In the genomic region with DNA sequence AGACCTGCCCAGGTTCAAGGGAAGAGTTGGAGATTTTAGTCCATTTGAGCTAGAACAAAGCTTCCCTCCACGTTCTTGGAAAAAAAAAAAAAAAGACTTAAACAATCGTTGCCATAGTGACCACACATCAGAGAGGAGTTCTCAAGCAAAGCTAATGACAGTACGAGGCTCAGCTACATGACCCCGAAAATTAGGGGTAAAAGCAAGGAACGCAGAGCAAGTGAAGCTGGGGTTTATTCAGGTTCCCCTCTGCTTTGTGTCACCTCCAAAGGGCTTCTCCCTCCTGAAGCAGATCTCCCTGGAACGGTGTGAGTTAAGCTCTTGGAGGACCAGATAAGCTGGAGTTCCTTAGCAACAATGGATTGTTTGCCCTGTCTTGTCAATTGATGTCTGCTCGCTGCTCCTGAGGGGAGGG, we compare ENCODE assay signal across 26 mouse cellular contexts. TPM values are rescaled to one million over a fixed set of nuclear protein-coding genes. Genes with fewer than 3 reads are reported as not detected.
DNase-seq lines count a peak whose midpoint lies in the region; ATAC-seq and TF ChIP-seq lines count a peak whose summit lies in the region.
"Had no signal": no experiment of that assay in that cellular context is flagged by ENCODE, and none has a peak within 500 bp of the region (broad histone marks: within the 10 kb centered on the region; RNA-seq: fewer than 3 reads in every experiment).

No protein-coding gene starts in this region.

- H3K4me2 ChIP-seq in forebrain, embryonic 11.5 days (ENCODE audit: low read depth, low read length, severe bottlenecking), result no peak overlapping the region
- H3K4me2 ChIP-seq in midbrain, embryonic 11.5 days, result no peak overlapping the region
- H3K4me2 ChIP-seq: embryonic facial prominence, embryonic 13.5 days; heart, embryonic 11.5 days; limb, embryonic 15.5 days had no signal

- no peaks in the 10 kb centered on the region for H3K36me3 ChIP-seq in forebrain, embryonic 10.5 days (replicated peaks)
- no peaks in the 10 kb centered on the region for H3K36me3 ChIP-seq in forebrain, embryonic 11.5 days (ENCODE audit: control insufficient read depth, insufficient read depth, low read length)
- no peaks in the 10 kb centered on the region for H3K36me3 ChIP-seq in testis, adult 2 months (ENCODE audit: control insufficient read depth, insufficient read depth, low read length)
- no peaks in the 10 kb centered on the region for H3K36me3 ChIP-seq in midbrain, embryonic 11.5 days (ENCODE audit: control insufficient read depth, insufficient read depth, low read length)
- H3K36me3 ChIP-seq: embryonic facial prominence, embryonic 13.5 days; limb, embryonic 15.5 days had no signal

- peak overlapping the region; percentile 67; the same call in 1 of the 2 replicates for H3K27ac ChIP-seq in forebrain, embryonic 10.5 days
- no peak overlapping the region for H3K27ac ChIP-seq in forebrain, embryonic 11.5 days (ENCODE audit: low read depth, low read length)
- H3K27ac ChIP-seq in testis, adult 2 months (ENCODE audit: control insufficient read depth, insufficient read depth, low read depth, low read length), result no peak overlapping the region
- H3K27ac ChIP-seq in midbrain, embryonic 11.5 days (ENCODE audit: low read depth, low read length), result no peak overlapping the region
- H3K27ac ChIP-seq: embryonic facial prominence, embryonic 13.5 days; limb, embryonic 15.5 days; macrophage; stomach, postnatal 0 days had no signal

- H3K27me3 ChIP-seq in forebrain, embryonic 10.5 days (ENCODE audit: poor library complexity, severe bottlenecking), result peaks cover 24% of the 10 kb centered on the region
- H3K27me3 ChIP-seq in forebrain, embryonic 11.5 days (ENCODE audit: control insufficient read depth, insufficient read depth, low read length), result no peaks in the 10 kb centered on the region
- H3K27me3 ChIP-seq in testis, adult 2 months (ENCODE audit: control insufficient read depth, insufficient read depth, low read length), result no peaks in the 10 kb centered on the region
- H3K27me3 ChIP-seq in midbrain, embryonic 11.5 days (ENCODE audit: control insufficient read depth, insufficient read depth, low read length), result no peaks in the 10 kb centered on the region
- H3K27me3 ChIP-seq: CH12.LX; embryonic facial prominence, embryonic 13.5 days; limb, embryonic 15.5 days had no signal

- H3K4me3 ChIP-seq in forebrain, embryonic 10.5 days, result no peak overlapping the region
- H3K4me3 ChIP-seq in forebrain, embryonic 11.5 days (ENCODE audit: low read depth, low read length), result no peak overlapping the region
- peak overlapping the region; percentile 52 for H3K4me3 ChIP-seq in testis, adult 2 months (ENCODE audit: control insufficient read depth, low read depth, low read length)
- H3K4me3 ChIP-seq in midbrain, embryonic 11.5 days (ENCODE audit: low read depth, low read length), result no peak overlapping the region
- H3K4me3 ChIP-seq: embryonic facial prominence, embryonic 13.5 days; limb, embryonic 15.5 days; myocyte had no signal

- TF ChIP-seq POLR2A in testis, adult 2 months (IDR thresholded peaks at IDR 0.05; ENCODE audit: control insufficient read depth, low read depth, low read length), result no peak

- WGBS in forebrain, embryonic 10.5 days, result 13% methylated on average over 7 of the region's 7 CpGs
- 11% methylated on average over 7 of the region's 7 CpGs for WGBS in forebrain, embryonic 11.5 days
- WGBS in midbrain, embryonic 11.5 days, result 17% methylated on average over 7 of the region's 7 CpGs

- H3K9me3 ChIP-seq in forebrain, embryonic 10.5 days, result no peaks in the 10 kb centered on the region
- H3K9me3 ChIP-seq in forebrain, embryonic 11.5 days (ENCODE audit: control insufficient read depth, low read length), result no peaks in the 10 kb centered on the region
- no peaks in the 10 kb centered on the region for H3K9me3 ChIP-seq in midbrain, embryonic 11.5 days (ENCODE audit: control insufficient read depth, low read length)
- H3K9me3 ChIP-seq: embryonic facial prominence, embryonic 13.5 days; limb, embryonic 15.5 days had no signal

- H3K4me1 ChIP-seq in forebrain, embryonic 10.5 days, result peaks cover 31% of the 10 kb centered on the region
- H3K4me1 ChIP-seq in forebrain, embryonic 11.5 days (replicated peaks; ENCODE audit: control insufficient read depth, insufficient read depth, low read length), result peaks cover 3% of the 10 kb centered on the region; the same call in 1 of the 2 replicates
- no peaks in the 10 kb centered on the region for H3K4me1 ChIP-seq in testis, adult 2 months (ENCODE audit: control insufficient read depth, insufficient read depth, low read length)
- H3K4me1 ChIP-seq in midbrain, embryonic 11.5 days (ENCODE audit: control insufficient read depth, insufficient read depth, low read length), result peaks cover 8% of the 10 kb centered on the region
- H3K4me1 ChIP-seq: limb, embryonic 15.5 days had no signal

- TF ChIP-seq CTCF in testis, adult 2 months (IDR thresholded peaks at IDR 0.05; ENCODE audit: control insufficient read depth, insufficient read depth, insufficient replicate concordance, low read depth, low read length), result no peak

- H3K9ac ChIP-seq in forebrain, embryonic 11.5 days (ENCODE audit: low read length), result no peak overlapping the region
- H3K9ac ChIP-seq in midbrain, embryonic 11.5 days (ENCODE audit: low read length), result no peak overlapping the region
- H3K9ac ChIP-seq: embryonic facial prominence, embryonic 13.5 days; limb, embryonic 15.5 days had no signal

- no peak for ATAC-seq in forebrain, embryonic 11.5 days (replicated peaks; ENCODE audit: low FRiP score)
- peak; percentile 58; the same call in 1 of the 2 replicates for ATAC-seq in midbrain, embryonic 11.5 days (ENCODE audit: low FRiP score)
- ATAC-seq in megakaryocyte progenitor cell, adult 5-6 weeks (replicated peaks; ENCODE audit: poor library complexity), result no peak

- no peak for DNase-seq in forebrain, embryonic 10.5 days (ENCODE audit: extremely low spot score, low spot score)
- no peak for DNase-seq in forebrain, embryonic 11.5 days (ENCODE audit: low spot score)
- DNase-seq in testis, postnatal 14 days (ENCODE audit: low spot score), result no peak
- peak; percentile 92 for DNase-seq in midbrain, embryonic 11.5 days (ENCODE audit: low spot score, missing footprints)
- DNase-seq in yolk sac, embryonic 10.5 days (ENCODE audit: low spot score), result peak; percentile 7
- DNase-seq in adrenal gland, postnatal 25 days, result no peak
- DNase-seq: cerebellum, adult 8-10 months; gastrocnemius, postnatal 14 days; heart, postnatal 36 days; kidney, adult 18-20 months; kidney, postnatal 14 days; lung, adult 18-20 months had no signal

RNA-seq across cellular contexts. Expression of gene Glrp1, which starts 5.3 kb away (rescaled TPM):
- not detected in 2 replicates for polyA plus RNA-seq in forebrain, embryonic 10.5 days (2016; fragmentation: Nextera tagmentation; extraction: Ambion mirVana)
- polyA plus RNA-seq in forebrain, embryonic 11.5 days (2014; fragmentation: Nextera tagmentation; extraction: Ambion mirVana), result not detected in 2 replicates
- 1.6 and 1.7 TPM in 2 replicates for polyA plus RNA-seq in testis, adult 2 months (2012; rRNA removed)
- not detected in 2 replicates for polyA plus RNA-seq in midbrain, embryonic 11.5 days (2014; fragmentation: Nextera tagmentation; extraction: Ambion mirVana)
- not detected in 2 replicates for total RNA-seq in adrenal gland, postnatal 25 days (2021)
- total RNA-seq in megakaryocyte progenitor cell, adult 5-6 weeks (2015), result 1.8 and 3.0 TPM in 2 replicates
- total RNA-seq in megakaryocyte progenitor cell, adult 5-6 weeks (2017), result 1.3 TPM in 2 replicates
- total RNA-seq: gastrocnemius, postnatal 14 days; heart, postnatal 36 days; layer of hippocampus, postnatal 10 days; left cerebral cortex, postnatal 14 days; neutrophil, adult 5-6 weeks had no signal
- polyA plus RNA-seq: embryonic facial prominence, embryonic 13.5 days; limb, embryonic 15.5 days; spleen, adult 2 months; stomach, postnatal 0 days; urinary bladder, adult 2 months had no signal

Comparison
In these comparisons a context has a peak if more than half of its experiments do, and no peak if none do; other contexts are left out.
1. DNase-seq: peak in midbrain, embryonic 11.5 days (single experiment) and yolk sac, embryonic 10.5 days (single experiment); none in forebrain, embryonic 10.5 days (single experiment), forebrain, embryonic 11.5 days (single experiment), testis, postnatal 14 days (single experiment) and adrenal gland, postnatal 25 days (single experiment).